Mouse (Mus musculus) intestine, embryonic 15.5 days (tissue): ENCODE results near the gene Gm9803. TPM values are rescaled to one million over a fixed set of nuclear protein-coding genes. Genes with fewer than 3 reads are reported as not detected.

Source experiments
- ATAC-seq: fragments of 200-750 bp; cut with Nextera tagmentation; 2 replicates; pipeline ENCODE4 v1.8.0; 2017; ENCODE audit warnings: moderate TSS enrichment, moderate library complexity
- H3K27ac ChIP-seq: fragments of 300-500 bp; sonication (generic); 2 replicates; pipeline ENCODE4 v1.5.1; 2015; ENCODE audit warnings: mild to moderate bottlenecking, inconsistent platforms
- H3K27me3 ChIP-seq: fragments of 300-500 bp; sonication (generic); replicated peaks from 2 replicates; pipeline ENCODE4 v1.6.1; 2015; ENCODE audit warnings: inconsistent platforms
- H3K36me3 ChIP-seq: fragments of 300-500 bp; sonication (generic); 2 replicates; pipeline ENCODE4 v1.6.1; 2015; ENCODE audit warnings: inconsistent platforms
- H3K4me1 ChIP-seq: fragments of 300-500 bp; sonication (generic); replicated peaks from 2 replicates; pipeline ENCODE4 v1.6.1; 2015; ENCODE audit warnings: inconsistent platforms
- H3K4me2 ChIP-seq: fragments of 300-500 bp; sonication (generic); replicated peaks from 2 replicates; pipeline ENCODE4 v1.6.1; 2015; ENCODE audit warnings: mild to moderate bottlenecking, inconsistent platforms
- H3K4me3 ChIP-seq: fragments of 300-500 bp; sonication (generic); replicated peaks from 2 replicates; pipeline ENCODE4 v1.5.1; 2015; ENCODE audit warnings: inconsistent platforms
- H3K9ac ChIP-seq: fragments of 300-500 bp; sonication (generic); 2 replicates; pipeline ENCODE4 v1.6.1; 2015; ENCODE audit warnings: inconsistent platforms
- H3K9me3 ChIP-seq: fragments of 300-500 bp; sonication (generic); 2 replicates; pipeline ENCODE4 v1.6.1; 2016; ENCODE audit warnings: inconsistent platforms
- WGBS: fragments of 180-500 bp; shearing (Covaris S2); methylation state at CpG from one replicate; pipeline ENCODE4 v1.1.7; 2015; 5-methylcytosine and 5-hydroxymethylcytosine counted together
- polyA plus RNA-seq: library from polyadenylated mRNA; unstranded; fragments of >200 nt; fragmentation: Nextera tagmentation; extraction: Ambion mirVana; gene quantifications from 2 replicates; pipeline ENCODE4 v1.2.1, GENCODE M21; 2015

Gm9803 gene
- polyA plus RNA-seq, 1 experiment from 2014 or later: 11.9 TPM

- Histone ChIP-seq H3K27ac (peak overlapping the region; percentile 54; the same call in 1 of the 2 replicates), H3K36me3 (no peaks in the 10 kb centered on the region; the same call in 1 of the 2 replicates), H3K9ac (no peak overlapping the region), H3K4me3 (no peak overlapping the region), H3K4me1 (0 out of 2 replicates have a peak, but pooled peaks cover 12% of the 10 kb centered on the region), H3K4me2 (no peak overlapping the region), H3K9me3 (no peaks in the 10 kb centered on the region), H3K27me3 (no peaks in the 10 kb centered on the region)
- 54% methylated on average over 4 of the region's 4 CpGs for WGBS
- ATAC-seq: peak; percentile 19
These were observed 6.0 kb upstream of the Gm9803 start for GRCm38 (mm10) chr10:43517836-43518235.

GRCm38 (mm10) chr10:43518368-43518767 lies 5.5 kb upstream of the Gm9803 start:
- ATAC-seq: peak; percentile 70
- H3K4me3 ChIP-seq: no peak overlapping the region
- 0 out of 2 replicates have a peak overlapping the region, but pooled peaks have one; percentile 17 for H3K4me2 ChIP-seq
- H3K4me1 ChIP-seq: 0 out of 2 replicates have a peak, but pooled peaks cover 12% of the 10 kb centered on the region
- WGBS: 63% methylated on average over 12 of the region's 13 CpGs
- no peaks in the 10 kb centered on the region for H3K9me3 ChIP-seq
- no peaks in the 10 kb centered on the region for H3K27me3 ChIP-seq
- H3K9ac ChIP-seq: no peak overlapping the region
- H3K36me3 ChIP-seq: no peaks in the 10 kb centered on the region
- no peak overlapping the region for H3K27ac ChIP-seq

- 94% methylated on average over 2 of the region's 2 CpGs for WGBS
- Histone ChIP-seq H3K4me1 (0 out of 2 replicates have a peak, but pooled peaks cover 12% of the 10 kb centered on the region), H3K4me2 (no peak overlapping the region), H3K27ac (no peak overlapping the region), H3K9me3 (no peaks in the 10 kb centered on the region), H3K4me3 (no peak overlapping the region), H3K27me3 (no peaks in the 10 kb centered on the region), H3K9ac (no peak overlapping the region), H3K36me3 (no peaks in the 10 kb centered on the region)
- no peak for ATAC-seq
These were observed 3.9 kb upstream of the Gm9803 start for GRCm38 (mm10) chr10:43519977-43520376.

- ATAC-seq: peak; percentile 76
- 42% methylated on average over 15 of the region's 15 CpGs for WGBS
- peaks cover 24% of the 10 kb centered on the region for H3K36me3 ChIP-seq
These were observed 3.7 kb downstream of the Gm9803 start for GRCm38 (mm10) chr10:43527283-43528269.

GRCm38 (mm10) chr10:43534382-43534781 lies 10.5 kb downstream of the Gm9803 start:
- Histone ChIP-seq H3K9me3 (no peaks in the 10 kb centered on the region), H3K4me3 (no peak overlapping the region), H3K27me3 (no peaks in the 10 kb centered on the region), H3K4me1 (peaks cover 5% of the 10 kb centered on the region), H3K9ac (no peak overlapping the region), H3K36me3 (peaks cover 24% of the 10 kb centered on the region), H3K4me2 (no peak overlapping the region), H3K27ac (no peak overlapping the region)
- WGBS: 71% methylated on average over 1 of the region's 1 CpGs
- ATAC-seq: no peak

More at GRCm38 (mm10) chr10:43527283-43528269, 3.7 kb downstream of the Gm9803 start:
- peaks cover 11% of the 10 kb centered on the region; the same call in 1 of the 2 replicates for H3K4me1 ChIP-seq
- no peaks in the 10 kb centered on the region for H3K9me3 ChIP-seq
- H3K4me2 ChIP-seq: no peak overlapping the region
- H3K4me3 ChIP-seq: no peak overlapping the region
- H3K9ac ChIP-seq: no peak overlapping the region
- H3K27me3 ChIP-seq: no peaks in the 10 kb centered on the region
- H3K27ac ChIP-seq: peak overlapping the region; percentile 1; the same call in 1 of the 2 replicates

GRCm38 (mm10) chr10:43537652-43538051 lies 13.8 kb downstream of the Gm9803 start:
- WGBS: 93% methylated on average over 7 of the region's 7 CpGs
- Histone ChIP-seq H3K9me3 (no peaks in the 10 kb centered on the region), H3K4me1 (peaks cover 11% of the 10 kb centered on the region), H3K27me3 (no peaks in the 10 kb centered on the region), H3K4me3 (no peak overlapping the region), H3K27ac (no peak overlapping the region), H3K9ac (no peak overlapping the region), H3K4me2 (no peak overlapping the region), H3K36me3 (peaks cover 4% of the 10 kb centered on the region; the same call in 1 of the 2 replicates)
- no peak for ATAC-seq

GRCm38 (mm10) chr10:43538831-43539230 lies 14.9 kb downstream of the Gm9803 start:
- no peak overlapping the region for H3K4me3 ChIP-seq
- 81% methylated on average over 5 of the region's 5 CpGs for WGBS
- ATAC-seq: no peak
- H3K4me1 ChIP-seq: peaks cover 11% of the 10 kb centered on the region
- no peak overlapping the region for H3K27ac ChIP-seq
- no peaks in the 10 kb centered on the region for H3K27me3 ChIP-seq
- no peak overlapping the region for H3K4me2 ChIP-seq
- no peaks in the 10 kb centered on the region for H3K36me3 ChIP-seq
- no peaks in the 10 kb centered on the region for H3K9me3 ChIP-seq
- H3K9ac ChIP-seq: no peak overlapping the region

- WGBS: 15% methylated on average over 12 of the region's 12 CpGs
- H3K9ac ChIP-seq: peak overlapping the region; percentile 94
- H3K4me3 ChIP-seq: peak overlapping the region; percentile 90
- H3K27me3 ChIP-seq: no peaks in the 10 kb centered on the region
- H3K36me3 ChIP-seq: no peaks in the 10 kb centered on the region
- H3K4me2 ChIP-seq: peak overlapping the region; percentile 59
- peaks cover 11% of the 10 kb centered on the region for H3K4me1 ChIP-seq
- no peak for ATAC-seq
- H3K9me3 ChIP-seq: no peaks in the 10 kb centered on the region
- H3K27ac ChIP-seq: 0 out of 2 replicates have a peak overlapping the region, but pooled peaks have one; percentile 82
These were observed 15.9 kb downstream of the Gm9803 start for GRCm38 (mm10) chr10:43539746-43540310.

GRCm38 (mm10) chr10:43540442-43541152 lies 16.7 kb downstream of the Gm9803 start, which contains the start of gene 1700021F05Rik:
Gene 1700021F05Rik (minus strand): TSS chr10:43540994.
- ATAC-seq: peak; percentile 100
- Histone ChIP-seq H3K4me3 (peak within 1 kb of the TSS; percentile 90), H3K9me3 (no peaks in the 10 kb centered on the region), H3K27me3 (no peaks in the 10 kb centered on the region), H3K36me3 (no peaks in the 10 kb centered on the region), H3K27ac (peak within 1 kb of the TSS; percentile 82), H3K4me2 (peak within 1 kb of the TSS; percentile 59), H3K4me1 (peaks cover 11% of the 10 kb centered on the region), H3K9ac (peak within 1 kb of the TSS; percentile 94)
- WGBS: under 1% methylated on average over 54 of the region's 56 CpGs

- Histone ChIP-seq H3K27me3 (no peaks in the 10 kb centered on the region), H3K9me3 (no peaks in the 10 kb centered on the region), H3K36me3 (no peaks in the 10 kb centered on the region), H3K27ac (no peak overlapping the region), H3K4me1 (peaks cover 11% of the 10 kb centered on the region), H3K9ac (no peak overlapping the region), H3K4me2 (peak overlapping the region; percentile 59), H3K4me3 (peak overlapping the region; percentile 90)
- WGBS: 37% methylated on average over 8 of the region's 8 CpGs
- ATAC-seq: no peak; the same call in none of the 2 replicates
These were observed 17.3 kb downstream of the Gm9803 start for GRCm38 (mm10) chr10:43541153-43541544.

- H3K27me3 ChIP-seq: no peaks in the 10 kb centered on the region
- no peak overlapping the region for H3K27ac ChIP-seq
- H3K4me2 ChIP-seq: no peak overlapping the region
- ATAC-seq: no peak
- no peaks in the 10 kb centered on the region for H3K36me3 ChIP-seq
- H3K9ac ChIP-seq: no peak overlapping the region
- no peak overlapping the region for H3K4me3 ChIP-seq
- 61% methylated on average over 5 of the region's 5 CpGs for WGBS
- no peaks in the 10 kb centered on the region for H3K9me3 ChIP-seq
- H3K4me1 ChIP-seq: no peaks in the 10 kb centered on the region
These were observed 25.5 kb downstream of the Gm9803 start for GRCm38 (mm10) chr10:43549411-43549810.

- WGBS: 32% methylated on average over 3 of the region's 3 CpGs
- no peak for ATAC-seq
- H3K4me3 ChIP-seq: no peak overlapping the region
- H3K4me1 ChIP-seq: no peaks in the 10 kb centered on the region
- no peak overlapping the region for H3K9ac ChIP-seq
- H3K27me3 ChIP-seq: no peaks in the 10 kb centered on the region
- H3K4me2 ChIP-seq: no peak overlapping the region
- H3K36me3 ChIP-seq: no peaks in the 10 kb centered on the region
- no peak overlapping the region for H3K27ac ChIP-seq
- H3K9me3 ChIP-seq: no peaks in the 10 kb centered on the region
These were observed 27.0 kb downstream of the Gm9803 start for GRCm38 (mm10) chr10:43550923-43551322.
